9 mouse cellular contexts compared by ENCODE assay signal in genomic region chr2:181521491-181521890, GRCm38 (mm10). TPM values are rescaled to one million over a fixed set of nuclear protein-coding genes. Genes with fewer than 3 reads are reported as not detected.
A peak's percentile ranks its signal among the peaks of the same experiment; 100 is the strongest.
DNase-seq lines count a peak whose midpoint lies in the region; ATAC-seq and TF ChIP-seq lines count a peak whose summit lies in the region.
"Had no signal": no experiment of that assay in that cellular context is flagged by ENCODE, and none has a peak within 500 bp of the region (broad histone marks: within the 10 kb centered on the region; RNA-seq: fewer than 3 reads in every experiment).

No protein-coding gene starts in this region.

- peak overlapping the region; percentile 72 for H3K4me2 ChIP-seq in forebrain, embryonic 13.5 days
- H3K4me2 ChIP-seq in limb, embryonic 14.5 days (replicated peaks; ENCODE audit: low read depth, low read length, severe bottlenecking): peak overlapping the region; percentile 56

- H3K4me3 ChIP-seq in spleen, adult 2 months (ENCODE audit: extremely low read depth, insufficient read depth, insufficient read length): peak overlapping the region; percentile 98
- H3K4me3 ChIP-seq in forebrain, embryonic 13.5 days: peak overlapping the region; percentile 92
- peak overlapping the region; percentile 94 for H3K4me3 ChIP-seq in limb, embryonic 14.5 days (replicated peaks; ENCODE audit: low read length)
- peak overlapping the region; percentile 53 for H3K4me3 ChIP-seq in small intestine, adult 2 months (ENCODE audit: low read depth, low read length)

- H3K9ac ChIP-seq in forebrain, embryonic 13.5 days: peak overlapping the region; percentile 96
- H3K9ac ChIP-seq in limb, embryonic 14.5 days (ENCODE audit: low read depth, low read length, severe bottlenecking): peak overlapping the region; percentile 94

- no peak for ATAC-seq in forebrain, embryonic 13.5 days
- ATAC-seq in limb, embryonic 14.5 days (ENCODE audit: low FRiP score, low read depth): no peak

- no peak overlapping the region for H3K27ac ChIP-seq in spleen, adult 2 months (ENCODE audit: insufficient read depth, low read length)
- H3K27ac ChIP-seq in forebrain, embryonic 13.5 days: no peak overlapping the region
- no peak overlapping the region for H3K27ac ChIP-seq in limb, embryonic 14.5 days (replicated peaks; ENCODE audit: low read depth, low read length)
- H3K27ac ChIP-seq in small intestine, adult 2 months (ENCODE audit: insufficient read depth, low read depth, low read length): 0 out of 2 replicates have a peak overlapping the region, but pooled peaks have one; percentile 17

- no peaks in the 10 kb centered on the region for H3K27me3 ChIP-seq in spleen, adult 2 months (ENCODE audit: control insufficient read depth, insufficient read depth, low read length)
- H3K27me3 ChIP-seq in forebrain, embryonic 13.5 days: no peaks in the 10 kb centered on the region
- no peaks in the 10 kb centered on the region for H3K27me3 ChIP-seq in limb, embryonic 14.5 days (ENCODE audit: control insufficient read depth, insufficient read depth, low read length)
- no peaks in the 10 kb centered on the region for H3K27me3 ChIP-seq in small intestine, adult 2 months (ENCODE audit: control insufficient read depth, insufficient read depth, low read length)

- H3K4me1 ChIP-seq in spleen, adult 2 months (ENCODE audit: control insufficient read depth, insufficient read depth, insufficient read length): peaks cover 5% of the 10 kb centered on the region
- H3K4me1 ChIP-seq in forebrain, embryonic 13.5 days: peaks cover 37% of the 10 kb centered on the region
- peaks cover 14% of the 10 kb centered on the region for H3K4me1 ChIP-seq in limb, embryonic 14.5 days (ENCODE audit: control insufficient read depth, insufficient read depth, low read length)
- H3K4me1 ChIP-seq in small intestine, adult 2 months (ENCODE audit: control insufficient read depth, insufficient read depth, insufficient read length, low read length): peaks cover 7% of the 10 kb centered on the region; the same call in 1 of the 2 replicates

- WGBS in spleen, adult 2 months: 44% methylated on average over 10 of the region's 10 CpGs
- WGBS in forebrain, embryonic 13.5 days: 63% methylated on average over 10 of the region's 10 CpGs
- WGBS in limb, embryonic 14.5 days: 44% methylated on average over 10 of the region's 10 CpGs
- WGBS in small intestine, adult 2 months: 18% methylated on average over 10 of the region's 10 CpGs

- no peaks in the 10 kb centered on the region for H3K9me3 ChIP-seq in forebrain, embryonic 13.5 days (replicated peaks)
- H3K9me3 ChIP-seq in limb, embryonic 14.5 days (ENCODE audit: control insufficient read depth, low read length): no peaks in the 10 kb centered on the region

- DNase-seq in spleen, adult 2 months (ENCODE audit: low read depth in 1 of 2, low spot score in 2 of 2): no peak
- DNase-seq in spleen, postnatal 36 days (ENCODE audit: low spot score in 2 of 2): no peak
- no peak for DNase-seq in limb, embryonic 14.5 days (ENCODE audit: low spot score)
- no peak for DNase-seq in gastrocnemius, postnatal 36 days
- DNase-seq in frontal cortex, adult 2 months (ENCODE audit: extremely low spot score in 1 of 2, low spot score in 1 of 2): no peak
- DNase-seq in frontal cortex, postnatal 10 days (ENCODE audit: low spot score in 2 of 2): no peak
- DNase-seq: cerebellum, adult 11 months had no signal

- no peak for TF ChIP-seq POLR2A in spleen, adult 2 months (IDR thresholded peaks at IDR 0.05; ENCODE audit: low read depth, low read length)
- TF ChIP-seq POLR2A in limb, embryonic 14.5 days (IDR thresholded peaks at IDR 0.05; ENCODE audit: borderline replicate concordance, extremely low read depth, insufficient read depth, insufficient read length): no peak
- no peak for TF ChIP-seq POLR2A in small intestine, adult 2 months (IDR thresholded peaks at IDR 0.05; ENCODE audit: low read depth, low read length)

- intact Hi-C loops in gastrocnemius, postnatal 36 days (cut with DNase I): loop anchor here (5.0 kb wide), 1 partner anchor 46 kb away; no protein-coding TSS in a partner anchor

- TF ChIP-seq CTCF in spleen, adult 2 months (IDR thresholded peaks at IDR 0.05; ENCODE audit: extremely low read depth, insufficient read depth, insufficient read length, insufficient replicate concordance): no peak
- TF ChIP-seq CTCF in small intestine, adult 2 months (IDR thresholded peaks at IDR 0.05; ENCODE audit: extremely low read depth, insufficient read length, insufficient replicate concordance, low read depth, low read length): no peak

- H3K36me3 ChIP-seq in spleen, adult 2 months (ENCODE audit: control insufficient read depth, insufficient read depth, low read length): no peaks in the 10 kb centered on the region; the same call in 1 of the 2 replicates
- H3K36me3 ChIP-seq in forebrain, embryonic 13.5 days (ENCODE audit: poor library complexity, severe bottlenecking): peaks cover 20% of the 10 kb centered on the region
- H3K36me3 ChIP-seq in limb, embryonic 14.5 days (ENCODE audit: control insufficient read depth, insufficient read depth, low read length): peaks cover 14% of the 10 kb centered on the region
- peaks cover 7% of the 10 kb centered on the region; the same call in 1 of the 2 replicates for H3K36me3 ChIP-seq in small intestine, adult 2 months (ENCODE audit: control insufficient read depth, insufficient read depth, low read length)

RNA-seq across cellular contexts. Expression of gene Dnajc5, which starts 1.2 kb away (rescaled TPM):
- polyA plus RNA-seq in spleen, adult 2 months (2012; rRNA removed): 54.4 and 59.4 TPM in 2 replicates
- polyA plus RNA-seq in forebrain, embryonic 13.5 days (2015; fragmentation: Nextera tagmentation; extraction: Ambion mirVana): 140 and 165 TPM in 2 replicates
- polyA plus RNA-seq in limb, embryonic 14.5 days (2012; rRNA removed): 72.5 and 91.8 TPM in 2 replicates
- polyA plus RNA-seq in limb, embryonic 14.5 days (2014; fragmentation: Nextera tagmentation; extraction: Ambion mirVana): 75.7 and 85.5 TPM in 2 replicates
- polyA plus RNA-seq in small intestine, adult 2 months (2012; rRNA removed): 20.6 and 48.2 TPM in 2 replicates
- total RNA-seq in gastrocnemius, postnatal 36 days (2021): 10 to 100 TPM; 43.3 to 43.9 TPM
- 139 and 171 TPM in 2 replicates for polyA plus RNA-seq in frontal cortex, adult 2 months (2012; rRNA removed)

RNA-seq across cellular contexts. Expression of gene Tpd52l2, which starts 24.5 kb away (rescaled TPM):
- polyA plus RNA-seq in spleen, adult 2 months (2012; rRNA removed): 17.5 and 18.8 TPM in 2 replicates
- 133 and 138 TPM in 2 replicates for polyA plus RNA-seq in forebrain, embryonic 13.5 days (2015; fragmentation: Nextera tagmentation; extraction: Ambion mirVana)
- 108 and 123 TPM in 2 replicates for polyA plus RNA-seq in limb, embryonic 14.5 days (2012; rRNA removed)
- 172 and 177 TPM in 2 replicates for polyA plus RNA-seq in limb, embryonic 14.5 days (2014; fragmentation: Nextera tagmentation; extraction: Ambion mirVana)
- polyA plus RNA-seq in small intestine, adult 2 months (2012; rRNA removed): 14.6 and 27.3 TPM in 2 replicates
- 10 to 100 TPM; 41.1 to 48.7 TPM for total RNA-seq in gastrocnemius, postnatal 36 days (2021)
- polyA plus RNA-seq in frontal cortex, adult 2 months (2012; rRNA removed): 115 and 118 TPM in 2 replicates

RNA-seq across cellular contexts. Expression of gene Abhd16b, which starts 28.5 kb away (rescaled TPM):
- polyA plus RNA-seq in spleen, adult 2 months (2012; rRNA removed): 0.15 and 0.36 TPM in 2 replicates
- 0.16 TPM in 1 of 2 replicates, not detected in the other for polyA plus RNA-seq in forebrain, embryonic 13.5 days (2015; fragmentation: Nextera tagmentation; extraction: Ambion mirVana)
- polyA plus RNA-seq in limb, embryonic 14.5 days (2012; rRNA removed): not detected in 2 replicates
- polyA plus RNA-seq in limb, embryonic 14.5 days (2014; fragmentation: Nextera tagmentation; extraction: Ambion mirVana): not detected in 2 replicates
- polyA plus RNA-seq in small intestine, adult 2 months (2012; rRNA removed): not detected in 2 replicates
- total RNA-seq in gastrocnemius, postnatal 36 days (2021): not detected
- not detected in 2 replicates for polyA plus RNA-seq in frontal cortex, adult 2 months (2012; rRNA removed)
